In the genomic region with DNA sequence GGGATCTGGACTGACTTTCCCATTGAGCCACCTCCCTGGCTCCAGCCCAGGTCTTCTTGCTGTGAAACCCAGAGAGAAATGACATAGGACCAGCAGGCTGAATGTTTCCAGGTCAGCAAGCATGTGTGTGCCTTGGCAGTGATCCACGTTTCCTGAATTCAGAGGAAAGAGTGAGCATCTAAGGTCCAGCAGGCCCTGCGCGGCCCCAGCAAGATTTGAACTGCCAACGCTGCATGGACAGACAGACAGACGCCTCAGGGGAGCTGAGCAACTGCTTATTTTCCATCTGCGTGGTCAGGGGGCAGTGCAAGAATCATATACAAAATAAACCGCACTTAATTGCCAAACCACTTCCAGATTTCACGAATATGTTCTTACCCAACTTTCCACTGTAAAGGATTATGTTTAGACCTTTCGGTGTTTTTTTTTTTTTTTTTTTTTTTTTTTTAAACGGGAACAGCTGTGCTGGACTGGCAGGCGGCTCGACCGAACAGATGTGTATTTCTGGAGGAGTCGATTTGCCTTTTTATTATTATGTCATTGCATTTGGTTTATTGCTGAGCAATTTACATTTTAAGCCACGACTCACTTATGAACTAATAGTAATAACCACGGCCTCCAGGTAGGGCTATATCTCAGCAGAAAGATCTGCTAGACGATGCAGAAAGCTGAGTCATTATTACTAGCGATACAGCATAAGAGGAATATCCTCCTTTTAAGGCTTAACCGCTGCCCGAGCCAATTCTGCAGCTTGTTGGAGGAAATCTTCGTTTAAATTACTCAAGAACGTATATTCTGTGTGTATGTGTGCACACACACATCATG, we compare ENCODE assay signal across 9 mouse cellular contexts.
DNase-seq lines count a peak whose midpoint lies in the region; ATAC-seq and TF ChIP-seq lines count a peak whose summit lies in the region.
"Had no signal": no experiment of that assay in that cellular context is flagged by ENCODE, and none has a peak within 500 bp of the region (broad histone marks: within the 10 kb centered on the region; RNA-seq: fewer than 3 reads in every experiment).

No protein-coding gene starts in this region.

- H3K4me3 ChIP-seq in kidney, embryonic 16.5 days (ENCODE audit: low read length) = no peak overlapping the region
- no peak overlapping the region for H3K4me3 ChIP-seq in cerebellum, adult 2 months (replicated peaks; ENCODE audit: insufficient read depth, low read depth, low read length)
- no peak overlapping the region for H3K4me3 ChIP-seq in embryonic facial prominence, embryonic 15.5 days (replicated peaks)
- no peak overlapping the region for H3K4me3 ChIP-seq in forebrain, embryonic 11.5 days (ENCODE audit: low read depth, low read length)
- H3K4me3 ChIP-seq: heart, embryonic 15.5 days had no signal

- H3K4me2 ChIP-seq in kidney, embryonic 16.5 days (replicated peaks; ENCODE audit: low read depth, low read length) = no peak overlapping the region
- H3K4me2 ChIP-seq in embryonic facial prominence, embryonic 15.5 days (replicated peaks) = no peak overlapping the region
- H3K4me2 ChIP-seq in forebrain, embryonic 11.5 days (ENCODE audit: low read depth, low read length, severe bottlenecking) = no peak overlapping the region
- H3K4me2 ChIP-seq: heart, embryonic 15.5 days had no signal

- no peak overlapping the region for H3K27ac ChIP-seq in kidney, embryonic 16.5 days (ENCODE audit: low read length)
- no peak overlapping the region for H3K27ac ChIP-seq in cerebellum, adult 2 months (ENCODE audit: insufficient read depth, low read length)
- peak overlapping the region; percentile 68 for H3K27ac ChIP-seq in embryonic facial prominence, embryonic 15.5 days (replicated peaks)
- no peak overlapping the region for H3K27ac ChIP-seq in forebrain, embryonic 11.5 days (ENCODE audit: low read depth, low read length)
- H3K27ac ChIP-seq: heart, embryonic 15.5 days had no signal

- H3K9ac ChIP-seq in kidney, embryonic 16.5 days (replicated peaks; ENCODE audit: low read length) = no peak overlapping the region
- H3K9ac ChIP-seq in embryonic facial prominence, embryonic 15.5 days = no peak overlapping the region
- H3K9ac ChIP-seq in forebrain, embryonic 11.5 days (ENCODE audit: low read length) = no peak overlapping the region
- H3K9ac ChIP-seq: heart, embryonic 15.5 days had no signal

- TF ChIP-seq POLR2A in cerebellum, adult 2 months (IDR thresholded peaks at IDR 0.05; ENCODE audit: borderline replicate concordance, insufficient read depth, low read length) = no peak

- H3K36me3 ChIP-seq in kidney, embryonic 16.5 days (ENCODE audit: insufficient read depth, low read length) = no peaks in the 10 kb centered on the region
- H3K36me3 ChIP-seq in embryonic facial prominence, embryonic 15.5 days = no peaks in the 10 kb centered on the region
- no peaks in the 10 kb centered on the region for H3K36me3 ChIP-seq in forebrain, embryonic 11.5 days (ENCODE audit: control insufficient read depth, insufficient read depth, low read length)
- H3K36me3 ChIP-seq: heart, embryonic 15.5 days had no signal

- no peaks in the 10 kb centered on the region for H3K9me3 ChIP-seq in kidney, embryonic 16.5 days (ENCODE audit: low read length)
- H3K9me3 ChIP-seq in embryonic facial prominence, embryonic 15.5 days (replicated peaks) = no peaks in the 10 kb centered on the region
- H3K9me3 ChIP-seq in forebrain, embryonic 11.5 days (ENCODE audit: control insufficient read depth, low read length) = no peaks in the 10 kb centered on the region
- H3K9me3 ChIP-seq: heart, embryonic 15.5 days had no signal

- ATAC-seq in kidney, embryonic 16.5 days (ENCODE audit: low FRiP score, low TSS enrichment) = no peak
- peak; percentile 76 for ATAC-seq in embryonic facial prominence, embryonic 15.5 days (ENCODE audit: insufficient number of reproducible peaks, low FRiP score, low TSS enrichment, low read depth)
- ATAC-seq in forebrain, embryonic 11.5 days (replicated peaks; ENCODE audit: low FRiP score) = no peak

- no peak for TF ChIP-seq CTCF in cerebellum, adult 2 months (IDR thresholded peaks at IDR 0.05; ENCODE audit: borderline replicate concordance, insufficient read depth, low read depth, low read length)

- H3K4me1 ChIP-seq in kidney, embryonic 16.5 days (ENCODE audit: insufficient read depth, low read length) = peaks cover 11% of the 10 kb centered on the region; the same call in 1 of the 2 replicates
- H3K4me1 ChIP-seq in cerebellum, adult 2 months (ENCODE audit: control insufficient read depth, insufficient read depth, low read length) = peaks cover 6% of the 10 kb centered on the region; the same call in 1 of the 2 replicates
- peaks cover 14% of the 10 kb centered on the region for H3K4me1 ChIP-seq in embryonic facial prominence, embryonic 15.5 days
- no peaks in the 10 kb centered on the region for H3K4me1 ChIP-seq in forebrain, embryonic 11.5 days (replicated peaks; ENCODE audit: control insufficient read depth, insufficient read depth, low read length)
- H3K4me1 ChIP-seq: heart, embryonic 15.5 days had no signal

- H3K27me3 ChIP-seq in kidney, embryonic 16.5 days (ENCODE audit: insufficient read depth, low read length) = no peaks in the 10 kb centered on the region
- H3K27me3 ChIP-seq in cerebellum, adult 2 months (ENCODE audit: control insufficient read depth, insufficient read depth, low read length) = no peaks in the 10 kb centered on the region
- H3K27me3 ChIP-seq in embryonic facial prominence, embryonic 15.5 days = no peaks in the 10 kb centered on the region; the same call in 1 of the 2 replicates
- no peaks in the 10 kb centered on the region for H3K27me3 ChIP-seq in forebrain, embryonic 11.5 days (ENCODE audit: control insufficient read depth, insufficient read depth, low read length)
- H3K27me3 ChIP-seq: heart, embryonic 15.5 days had no signal

- DNase-seq in kidney, postnatal 14 days = peak; percentile 20
- DNase-seq in cerebellum, adult 2 months = peak; percentile 68 to 82
- peak; percentile 1 for DNase-seq in lung, postnatal 36 days
- DNase-seq in forebrain, embryonic 11.5 days (ENCODE audit: low spot score) = no peak
- no peak for DNase-seq in spleen, postnatal 10 days (ENCODE audit: low spot score in 2 of 2)
- no peak for DNase-seq in thymus, postnatal 36 days

- WGBS in kidney, embryonic 16.5 days = 59% methylated on average over 22 of the region's 22 CpGs
- 62% methylated on average over 22 of the region's 22 CpGs for WGBS in cerebellum, adult 2 months
- 29% methylated on average over 22 of the region's 22 CpGs for WGBS in embryonic facial prominence, embryonic 15.5 days
- 80% methylated on average over 22 of the region's 22 CpGs for WGBS in forebrain, embryonic 11.5 days

Comparison
In these comparisons a context has a peak if more than half of its experiments do, and no peak if none do; other contexts are left out.
1. DNase-seq: peak in kidney, postnatal 14 days (single experiment), cerebellum, adult 2 months (2 of 2) and lung, postnatal 36 days (single experiment); none in forebrain, embryonic 11.5 days (single experiment), spleen, postnatal 10 days (0 of 2) and thymus, postnatal 36 days (0 of 2).